Mouse (Mus musculus) kidney, postnatal 25 days (tissue): ENCODE data around the gene Psma6.
A peak's percentile ranks its signal among the peaks of the same experiment; 100 is the strongest.
"Not testable (repeated sequence)": the region's sequence is repeated elsewhere in the genome, so short reads cannot be mapped to it uniquely, and the experiment has no call there.

Source experiments
- DNase-seq, 2 experiments: peaks; one replicate each; pipeline ENCODE4 v3.0.0; 2021; ENCODE audit warnings: mixed read lengths in 2 of 2

The Psma6 gene

GRCm38 (mm10) chr12:55384023-55384749, at the start of gene Psma6:
Gene Psma6, plus strand, starts transcription at chr12:55384222.
- no peak for DNase-seq

GRCm38 (mm10) chr12:55338490-55338889, 45.5 kb upstream of the Psma6 start:
- not testable (repeated sequence) for DNase-seq

- not testable (repeated sequence) for DNase-seq
Measured at GRCm38 (mm10) chr12:55343045-55343444, 41.0 kb upstream of the Psma6 start.

GRCm38 (mm10) chr12:55343998-55344397, 40.0 kb upstream of the Psma6 start:
- DNase-seq, result no peak

- peak; percentile 13 to 46 for DNase-seq
Measured at GRCm38 (mm10) chr12:55344583-55344982, 39.4 kb upstream of the Psma6 start.

- no peak for DNase-seq
Measured at GRCm38 (mm10) chr12:55353423-55353822, 30.6 kb upstream of the Psma6 start.

- DNase-seq, result peak; percentile 38 to 61
Measured at GRCm38 (mm10) chr12:55354904-55355303, 29.1 kb upstream of the Psma6 start.

- DNase-seq, result no peak
Measured at GRCm38 (mm10) chr12:55357303-55357702, 26.7 kb upstream of the Psma6 start.

GRCm38 (mm10) chr12:55360929-55361328, 23.1 kb upstream of the Psma6 start:
- no peak for DNase-seq

GRCm38 (mm10) chr12:55365083-55365482, 18.9 kb upstream of the Psma6 start:
- DNase-seq, result no peak

GRCm38 (mm10) chr12:55372424-55373055, 11.5 kb upstream of the Psma6 start:
- DNase-seq, result peak in 1 of 2 experiments; percentile 35

- DNase-seq, result peak in 1 of 2 experiments; percentile 44
Measured at GRCm38 (mm10) chr12:55376956-55377609, 6.9 kb upstream of the Psma6 start.

- no peak for DNase-seq
Measured at GRCm38 (mm10) chr12:55377610-55377980, 6.4 kb upstream of the Psma6 start.

GRCm38 (mm10) chr12:55384826-55385225, 804 bp downstream of the Psma6 start:
- DNase-seq, result no peak

- DNase-seq, result peak; percentile 31 to 77
Measured at GRCm38 (mm10) chr12:55385931-55386330, 1.9 kb downstream of the Psma6 start.

GRCm38 (mm10) chr12:55386456-55386855, 2.4 kb downstream of the Psma6 start:
- DNase-seq, result no peak

- DNase-seq, result no peak
Measured at GRCm38 (mm10) chr12:55387083-55387787, 3.2 kb downstream of the Psma6 start.

GRCm38 (mm10) chr12:55387788-55388465, 3.9 kb downstream of the Psma6 start:
- peak in 1 of 2 experiments; percentile 11 for DNase-seq

GRCm38 (mm10) chr12:55388478-55388877, 4.5 kb downstream of the Psma6 start:
- peak; percentile 70 to 71 for DNase-seq

- peak; percentile 27 to 63 for DNase-seq
Measured at GRCm38 (mm10) chr12:55389132-55390081, 5.4 kb downstream of the Psma6 start.

- no peak for DNase-seq
Measured at GRCm38 (mm10) chr12:55392120-55392519, 8.1 kb downstream of the Psma6 start.
